Mouse (Mus musculus): ENCODE measurements at regions not wholly inside any gene's neighbourhood (a gene's known extent, or its start where the extent isn't known, plus 50 kb on each side); places are given as distances from the start of the nearest gene placed in this dataset.
A peak's percentile ranks its signal among the peaks of the same experiment; 100 is the strongest.
"Not testable (repeated sequence)": the region's sequence is repeated elsewhere in the genome, so short reads cannot be mapped to it uniquely, and the experiment has no call there.

DNA sequence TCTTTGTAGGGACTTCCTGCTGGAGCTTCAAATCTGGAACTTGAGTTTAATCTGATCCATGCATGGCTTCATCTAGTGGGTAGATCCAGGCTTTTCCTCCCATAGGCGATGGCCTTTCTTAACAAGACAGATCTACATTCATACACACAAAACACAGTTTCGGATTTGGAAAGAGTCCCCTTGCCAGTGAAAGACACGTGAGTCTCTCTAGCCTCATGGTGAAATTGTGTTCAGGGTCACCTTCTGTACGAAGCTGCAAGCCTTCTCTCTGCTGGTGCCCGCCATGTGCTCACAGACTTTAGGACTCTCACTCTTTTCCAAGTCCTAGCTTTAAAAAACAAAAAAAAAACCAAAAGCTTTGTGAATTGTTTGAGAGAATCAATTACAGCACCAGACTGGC lies 51.4 kb upstream of the Dlx2 start:
- DNase-seq (ENCODE audit: low spot score) = no peak

DNA sequence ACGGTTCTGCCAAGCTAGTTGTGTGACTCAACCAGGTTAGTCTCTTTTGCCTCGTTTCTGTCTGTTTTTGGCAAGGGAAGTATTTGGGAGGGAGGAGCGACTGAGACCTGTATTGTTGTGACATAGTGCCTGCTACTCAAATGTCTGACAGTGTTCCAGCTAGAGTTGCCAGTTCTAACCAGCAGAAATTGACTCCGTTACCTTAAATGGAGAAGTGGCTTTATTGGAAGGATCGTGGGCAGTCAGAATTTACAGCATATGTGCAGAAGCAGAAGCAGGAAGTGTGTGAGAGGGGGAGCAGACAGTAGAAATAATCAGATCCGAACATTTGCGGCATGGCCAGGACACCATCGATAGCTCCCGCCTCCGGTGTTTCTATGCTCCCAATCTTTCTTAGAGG lies 51.8 kb upstream of the Dlx2 start:
- peak; percentile 36 for DNase-seq (ENCODE audit: low spot score)

DNA sequence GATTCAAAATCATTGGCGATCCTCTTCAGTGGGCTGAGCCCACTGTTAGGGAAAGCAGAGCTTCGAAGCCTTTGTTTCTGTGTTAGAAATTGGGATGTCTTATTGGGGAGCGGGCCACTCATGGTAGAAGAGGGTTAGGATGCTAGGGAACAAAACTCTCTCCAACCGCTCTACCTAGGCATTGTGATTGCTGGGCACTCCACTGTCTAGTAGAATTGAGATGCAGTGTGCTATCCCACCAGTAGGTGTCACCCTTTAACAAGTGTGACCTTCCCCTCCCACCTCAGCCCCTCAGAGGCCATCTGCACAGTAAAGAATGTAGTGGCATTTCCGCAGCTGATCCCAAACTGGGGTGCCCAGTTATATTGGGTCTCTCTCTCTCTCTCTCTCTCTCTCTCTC lies 52.2 kb upstream of the Dlx2 start:
- DNase-seq (ENCODE audit: low spot score) = peak; percentile 96

DNA sequence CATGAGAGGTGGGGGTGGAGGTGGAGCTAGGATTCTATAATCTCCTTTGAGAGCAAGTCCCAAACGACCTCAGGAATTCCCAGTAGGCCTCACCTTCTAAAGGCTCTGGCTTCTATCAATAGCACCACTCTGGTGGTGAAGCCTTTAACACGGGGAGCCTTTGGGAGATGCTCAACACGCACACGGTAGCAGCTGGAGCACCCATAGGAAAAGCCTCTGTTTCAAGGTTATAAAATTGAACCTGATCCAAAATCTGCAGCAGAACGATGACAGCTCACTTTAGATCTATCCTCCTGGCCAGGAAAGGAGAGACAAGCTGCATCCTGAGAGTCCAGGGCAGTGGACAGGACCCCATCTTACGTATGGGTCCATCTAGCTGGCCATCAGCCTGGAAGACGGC lies 53.7 kb upstream of the Dlx2 start:
- no peak for DNase-seq (ENCODE audit: low spot score)

DNA sequence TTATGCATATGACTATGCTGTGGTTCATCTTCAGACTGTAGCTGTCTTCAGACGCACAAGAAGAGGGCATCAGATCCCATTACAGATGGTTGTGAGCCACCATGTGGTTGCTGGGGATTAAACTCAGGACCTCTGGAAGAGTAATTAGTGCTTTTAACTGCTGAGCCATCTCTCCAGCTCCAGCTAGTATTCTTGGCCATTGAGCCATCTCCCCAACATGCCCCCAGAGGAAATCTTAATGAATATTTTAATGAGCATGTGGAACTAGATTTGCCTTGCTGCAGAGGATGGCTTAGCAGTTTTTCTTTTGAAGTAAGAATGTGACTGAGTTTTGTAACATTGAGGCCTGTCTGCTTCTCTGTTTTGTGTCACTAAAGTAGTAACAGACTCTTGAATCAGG lies 54.4 kb upstream of the Dlx2 start:
- DNase-seq (ENCODE audit: low spot score) = no peak

DNA sequence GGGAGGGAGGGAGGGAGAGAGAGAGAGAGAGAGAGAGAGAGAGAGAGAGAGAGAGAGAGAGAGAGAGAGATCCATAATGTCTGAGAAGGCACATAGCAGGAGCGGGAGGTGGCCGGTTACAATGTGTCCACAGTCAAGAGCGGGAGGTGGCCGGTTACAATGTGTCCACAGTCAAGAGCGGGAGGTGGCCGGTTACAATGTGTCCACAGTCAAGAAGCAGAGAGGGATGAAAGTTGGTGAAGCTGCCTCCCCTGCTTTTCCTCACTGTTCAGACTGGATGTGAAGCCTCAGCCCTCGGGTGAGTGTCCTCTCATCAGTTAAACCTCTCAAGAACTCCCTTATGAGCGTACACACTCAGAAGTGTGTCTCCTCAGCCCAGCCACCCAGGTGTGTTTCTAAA lies 57.2 kb upstream of the Dlx2 start:
- DNase-seq (ENCODE audit: low spot score) = not testable (repeated sequence)

DNA sequence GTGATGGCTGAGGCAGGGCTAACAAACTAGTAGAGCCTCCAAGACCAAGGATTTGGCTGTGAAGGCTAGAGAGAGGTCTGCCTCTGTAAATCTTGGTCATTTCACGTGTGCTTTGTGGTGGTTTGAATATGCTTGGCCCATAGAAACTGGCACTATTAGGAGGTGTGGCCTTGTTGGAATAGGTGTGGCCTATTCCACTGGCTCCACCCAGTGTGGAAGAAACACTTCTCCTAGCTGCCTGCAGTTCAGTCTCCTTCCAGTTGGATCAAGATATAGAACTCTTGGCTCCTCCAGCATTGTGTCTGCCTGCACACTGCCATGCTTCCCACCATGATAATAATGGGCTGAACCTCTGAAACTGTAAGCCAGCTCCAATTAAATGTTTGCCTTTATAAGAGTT lies 59.1 kb upstream of the Dlx2 start:
- no peak for DNase-seq (ENCODE audit: low spot score)

DNA sequence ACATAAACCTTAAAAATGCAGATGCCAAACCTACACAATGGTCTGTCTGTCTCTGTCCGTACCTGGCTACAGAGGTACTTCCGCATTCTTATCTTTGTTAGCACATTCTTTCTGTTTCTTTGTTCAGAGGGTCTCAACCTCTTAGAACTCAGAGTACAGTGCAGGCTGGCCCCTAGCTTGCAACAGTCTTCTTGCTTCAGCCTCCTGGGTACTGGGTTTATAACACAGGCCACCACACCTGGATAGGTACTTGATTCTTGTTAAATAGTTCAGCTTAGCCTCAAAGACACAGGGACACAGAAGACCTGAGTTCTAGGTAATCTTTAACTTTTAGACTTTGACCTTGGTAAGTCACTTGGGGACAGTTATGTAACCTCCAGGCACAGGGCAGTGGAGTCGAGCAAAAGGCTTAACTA lies 60.5 kb upstream of the Dlx2 start:
- DNase-seq (ENCODE audit: low spot score) = no peak

DNA sequence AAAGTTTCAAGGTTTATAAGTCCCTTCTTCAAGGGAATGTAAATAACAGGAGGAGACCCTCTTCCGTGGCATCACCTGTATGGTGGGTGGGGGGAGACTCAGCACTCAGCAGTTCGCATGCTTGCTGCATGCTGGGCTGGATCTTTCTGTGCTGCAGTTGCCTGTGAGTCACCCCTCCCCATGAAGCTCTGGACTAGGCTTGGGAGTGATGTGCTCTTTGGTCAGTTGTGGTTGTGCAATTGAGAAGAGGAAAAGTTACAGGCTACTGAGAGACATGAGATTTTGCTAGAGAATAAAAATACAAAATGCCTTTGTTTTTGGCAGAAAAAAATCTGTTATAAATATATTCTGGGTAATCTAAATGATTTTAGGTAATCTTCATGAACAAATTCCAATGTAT lies 66.7 kb upstream of the Dlx2 start:
- DNase-seq (ENCODE audit: low spot score) = no peak

DNA sequence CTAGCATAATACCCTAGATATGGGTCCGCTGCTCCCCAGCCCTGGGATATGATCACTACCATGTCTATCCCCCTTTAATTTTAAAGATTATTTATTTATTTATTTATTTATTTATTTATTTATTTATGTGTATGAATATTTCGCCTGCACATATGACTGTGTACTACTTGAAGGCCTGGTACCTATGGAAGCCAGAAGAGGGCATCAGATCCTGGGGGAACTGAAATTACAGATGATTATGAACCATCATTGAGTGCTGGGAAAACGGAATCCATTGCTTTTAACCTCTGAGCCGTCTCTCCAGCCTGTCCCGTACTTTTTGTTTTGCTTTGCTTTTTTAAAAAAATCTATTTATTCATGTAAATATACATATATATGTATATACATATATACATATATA lies 70.0 kb upstream of the Dlx2 start:
- no peak for DNase-seq (ENCODE audit: low spot score)

DNA sequence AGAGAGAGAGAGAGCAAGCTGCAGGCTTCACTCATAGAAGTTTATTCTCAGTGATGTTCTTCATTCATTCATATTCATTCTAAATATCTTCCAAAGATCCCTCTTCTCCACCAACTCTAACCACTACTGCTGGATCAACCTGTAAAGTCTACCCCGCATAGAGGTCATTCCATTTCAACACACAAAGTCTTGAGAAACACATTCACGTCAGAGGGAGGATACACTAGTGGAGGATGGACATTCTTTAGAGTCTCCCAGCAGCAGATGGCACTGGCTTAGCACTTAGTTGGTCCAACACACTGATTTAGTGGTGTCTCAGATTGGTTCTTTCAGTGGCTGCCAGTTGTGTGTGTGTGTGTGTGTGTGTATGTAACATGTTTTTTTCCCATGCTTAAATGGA lies 74.9 kb upstream of the Dlx2 start:
- no peak for DNase-seq (ENCODE audit: low spot score)

DNA sequence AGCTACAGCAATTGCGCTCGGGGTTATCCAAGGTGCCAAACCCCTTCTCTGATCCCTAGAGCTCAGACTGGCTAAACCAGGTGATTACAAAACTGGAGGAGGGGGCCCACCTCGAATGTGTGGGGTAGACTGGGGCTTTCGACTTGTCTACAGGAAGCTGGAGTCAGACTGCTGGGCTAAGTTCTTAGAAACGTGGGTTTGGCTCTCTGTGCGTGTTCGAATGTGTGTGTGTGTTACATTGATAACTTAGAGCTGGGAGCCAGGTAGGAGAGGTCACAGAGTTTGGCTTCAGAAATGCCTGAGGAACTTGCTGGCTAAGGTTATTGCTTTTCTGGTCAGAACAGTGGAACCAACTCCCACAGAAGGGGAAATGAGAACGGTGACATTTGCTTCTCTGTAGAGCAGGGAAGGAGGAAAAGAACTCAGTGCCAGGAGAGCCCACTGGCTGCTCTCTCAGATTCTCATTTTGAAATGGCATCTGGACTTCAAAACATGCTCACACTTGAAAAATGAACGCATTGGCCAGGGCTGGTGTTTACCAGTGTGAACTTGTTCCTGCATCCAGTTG lies 76.1 kb upstream of the Dlx2 start:
- DNase-seq (ENCODE audit: low spot score) = no peak

DNA sequence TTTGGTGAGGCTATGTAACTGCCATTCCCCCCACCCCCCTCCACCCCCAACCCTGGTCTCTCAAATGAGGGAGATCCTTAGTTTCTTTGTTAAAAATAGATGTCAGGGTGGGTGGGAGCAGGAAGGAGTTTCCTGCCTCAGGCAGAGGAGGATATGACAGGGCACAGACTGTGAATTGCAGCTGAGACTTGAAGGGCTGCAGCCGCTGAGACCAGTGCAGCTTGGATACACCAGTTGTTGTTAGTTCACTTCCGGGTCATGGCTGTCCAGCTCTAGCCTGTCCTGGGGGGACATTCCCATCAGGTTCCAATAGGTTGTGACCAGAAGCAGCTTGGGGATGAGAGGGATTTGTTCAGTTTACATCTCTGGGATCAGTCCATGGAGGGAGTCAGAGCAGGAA lies 76.6 kb upstream of the Dlx2 start:
- DNase-seq (ENCODE audit: low spot score) = no peak

DNA sequence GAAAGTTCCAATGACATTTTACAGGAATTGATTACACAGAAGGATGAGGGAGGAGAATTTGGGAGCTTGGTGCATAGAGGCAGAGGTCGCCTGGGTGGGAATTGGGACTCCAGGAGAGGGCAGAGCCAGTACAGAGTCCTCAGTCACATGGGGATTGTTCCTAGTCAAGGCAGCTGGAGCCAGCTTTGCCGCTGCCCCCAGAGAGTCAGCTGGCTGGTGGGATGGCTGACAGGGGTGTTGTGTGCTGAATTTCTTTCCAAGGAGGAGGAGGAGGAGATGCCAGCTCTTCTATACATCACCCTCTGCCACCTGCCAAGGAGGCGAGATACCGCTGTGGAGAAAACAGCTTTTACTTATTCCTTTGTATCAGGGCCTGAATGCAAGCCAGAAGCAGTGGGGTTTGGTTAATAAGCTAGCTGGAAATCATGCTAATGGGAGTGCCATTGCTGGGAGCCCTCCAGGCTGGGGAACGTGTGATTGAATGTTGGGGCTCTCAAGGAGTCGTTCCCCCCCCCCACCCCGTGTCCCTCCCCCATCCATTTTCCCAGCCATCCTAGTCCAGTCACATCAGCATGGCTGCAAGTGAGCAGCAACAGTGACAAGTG lies 78.8 kb upstream of the Dlx2 start:
- DNase-seq (ENCODE audit: low spot score) = no peak

DNA sequence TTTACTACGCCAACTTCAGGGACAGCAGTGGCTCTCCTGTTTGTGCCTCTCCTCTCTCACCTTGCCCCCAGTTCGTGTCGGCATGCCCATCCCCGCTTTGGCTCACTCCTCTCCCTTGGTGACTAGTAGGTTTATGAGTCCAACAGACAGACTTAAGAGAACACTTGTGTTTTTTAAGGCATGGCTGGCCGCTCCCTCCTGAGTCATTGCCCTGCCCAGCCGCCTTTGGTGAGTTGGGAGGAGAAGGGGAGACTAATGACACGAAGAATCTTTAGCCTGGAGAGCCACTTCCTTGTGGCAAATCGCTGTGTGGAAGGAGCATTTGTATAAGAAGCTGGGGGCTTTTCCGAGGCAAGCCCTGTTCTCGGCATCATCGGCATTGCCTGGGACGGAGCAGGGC lies 79.8 kb upstream of the Dlx2 start:
- DNase-seq (ENCODE audit: low spot score) = no peak

DNA sequence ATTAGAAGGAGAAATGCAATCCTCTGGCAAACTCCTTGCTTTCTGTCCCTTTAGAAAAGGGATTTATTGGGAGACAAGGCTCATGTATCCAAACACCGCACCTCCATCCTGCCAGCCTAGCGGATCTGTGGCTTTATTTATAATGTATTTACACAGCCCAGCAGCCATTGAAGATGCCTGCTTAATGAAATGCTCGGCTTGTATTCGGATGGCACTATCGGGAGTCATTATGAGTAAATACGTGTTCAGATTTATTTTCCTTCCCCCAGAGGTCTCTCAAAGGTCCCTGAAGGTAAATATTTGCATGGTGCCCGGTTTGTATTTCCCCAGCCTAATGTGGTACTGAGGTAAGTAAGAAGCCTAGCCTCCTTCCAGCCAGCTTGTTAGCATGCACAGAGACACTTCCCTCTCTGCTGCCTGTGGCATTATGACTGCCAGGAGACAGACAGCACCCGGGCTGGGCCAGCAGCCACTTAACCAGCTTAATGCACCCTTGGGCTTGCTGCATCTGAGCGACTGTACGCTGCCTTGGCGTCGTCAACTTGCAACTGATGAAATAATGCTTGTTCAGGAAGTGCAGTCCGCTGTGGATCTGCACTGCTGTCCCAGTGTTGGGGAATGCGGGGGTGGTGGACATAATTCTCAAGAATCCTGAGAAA lies 80.7 kb upstream of the Dlx2 start:
- DNase-seq (ENCODE audit: low spot score) = no peak

DNA sequence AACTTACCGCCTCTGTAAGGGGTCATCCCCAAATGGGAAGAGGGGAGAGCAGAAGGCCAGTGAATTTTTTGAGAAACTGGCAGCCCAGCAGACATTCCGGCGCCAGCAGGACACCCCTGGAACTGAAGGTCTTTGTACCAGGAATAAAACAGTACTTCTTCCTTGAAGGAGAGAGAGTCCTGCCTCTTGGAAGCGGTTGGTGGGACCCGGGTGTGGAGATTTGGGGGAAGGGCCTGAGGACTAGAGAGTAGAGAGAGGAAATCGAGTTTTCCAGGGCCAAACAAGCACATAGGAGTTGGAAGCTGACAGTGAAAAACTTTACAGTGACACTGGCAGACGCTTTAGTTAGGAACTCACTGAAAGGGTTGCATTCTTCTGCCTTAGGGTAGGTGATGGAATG lies 82.3 kb upstream of the Dlx2 start:
- DNase-seq (ENCODE audit: low spot score) = no peak

DNA sequence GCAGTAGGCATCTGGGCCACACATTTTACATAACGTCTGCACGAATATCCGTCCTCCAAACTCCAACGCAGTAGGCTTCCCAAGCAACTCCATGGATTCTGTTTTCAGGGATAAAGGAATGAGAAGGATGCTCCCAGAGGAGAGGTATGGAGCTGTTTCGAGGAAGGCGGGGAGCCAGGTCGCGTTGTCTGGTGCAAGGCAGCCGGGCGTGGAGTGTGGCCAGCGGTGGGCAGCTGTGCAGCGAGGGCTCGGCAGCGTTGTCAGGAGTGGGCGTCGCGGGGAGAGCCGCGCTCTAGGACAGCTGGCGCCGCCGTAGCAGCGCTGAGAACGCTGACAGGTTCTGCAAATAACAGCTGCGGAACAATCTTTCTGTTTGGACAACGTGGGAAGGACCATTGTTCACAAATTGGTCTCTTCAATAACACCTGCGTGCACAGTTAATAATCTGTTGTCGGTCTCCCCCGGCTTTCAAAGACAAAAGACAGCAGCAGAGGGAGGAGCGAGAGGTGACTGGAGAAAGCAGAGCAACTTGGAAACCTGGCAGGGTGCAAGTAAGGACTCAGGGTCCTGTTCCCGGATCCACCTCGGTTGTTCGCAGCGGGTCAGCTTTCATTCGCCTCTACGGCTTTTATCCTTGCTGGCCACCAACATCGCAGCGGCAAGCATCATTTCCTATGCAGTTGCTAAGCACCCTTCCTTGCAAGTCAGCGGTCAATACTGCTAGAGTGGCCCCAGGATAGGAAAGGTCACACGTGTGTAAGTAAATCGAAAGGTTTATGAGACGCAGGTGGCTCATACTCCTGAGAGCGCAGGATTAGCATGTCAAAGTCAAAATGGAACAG lies 83.0 kb upstream of the Dlx2 start:
- no peak for DNase-seq (ENCODE audit: low spot score)

DNA sequence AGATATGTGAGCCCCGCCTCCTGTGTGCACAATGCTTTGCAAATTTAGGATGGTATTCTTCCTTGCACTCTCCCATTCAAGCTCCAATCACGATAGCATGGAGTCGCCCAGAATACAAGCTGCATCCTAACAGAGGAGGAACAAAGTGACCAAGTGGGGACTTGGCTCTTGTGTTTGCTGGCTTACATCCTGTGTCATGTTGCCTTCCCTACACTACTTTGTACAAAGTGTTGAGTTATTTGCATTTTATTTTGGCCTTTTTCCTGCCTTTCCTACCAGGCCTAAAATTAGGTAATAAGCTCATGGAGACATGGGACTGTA lies 83.5 kb upstream of the Dlx2 start:
- no peak for DNase-seq (ENCODE audit: low spot score)

DNA sequence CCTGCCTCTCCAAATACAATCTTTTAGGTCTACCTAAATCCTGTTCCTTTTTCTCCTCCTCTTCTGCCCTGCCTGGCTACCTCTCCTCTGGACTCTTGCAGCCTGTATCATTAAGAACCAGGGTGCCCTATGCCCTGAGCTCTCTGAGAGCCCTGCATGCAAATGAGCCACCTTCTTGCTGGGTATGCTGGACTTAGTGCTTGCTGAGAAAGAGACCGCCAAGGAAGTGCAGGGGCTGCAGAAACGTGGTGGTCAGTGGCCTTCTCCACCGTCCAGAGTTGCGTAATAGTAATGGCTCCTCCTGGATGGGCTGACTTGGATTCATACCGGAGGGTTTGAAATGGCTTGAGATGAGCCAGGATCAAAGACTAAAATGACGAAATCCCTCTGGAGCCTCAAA lies 86.9 kb upstream of the Dlx2 start:
- DNase-seq (ENCODE audit: low spot score) = no peak

DNA sequence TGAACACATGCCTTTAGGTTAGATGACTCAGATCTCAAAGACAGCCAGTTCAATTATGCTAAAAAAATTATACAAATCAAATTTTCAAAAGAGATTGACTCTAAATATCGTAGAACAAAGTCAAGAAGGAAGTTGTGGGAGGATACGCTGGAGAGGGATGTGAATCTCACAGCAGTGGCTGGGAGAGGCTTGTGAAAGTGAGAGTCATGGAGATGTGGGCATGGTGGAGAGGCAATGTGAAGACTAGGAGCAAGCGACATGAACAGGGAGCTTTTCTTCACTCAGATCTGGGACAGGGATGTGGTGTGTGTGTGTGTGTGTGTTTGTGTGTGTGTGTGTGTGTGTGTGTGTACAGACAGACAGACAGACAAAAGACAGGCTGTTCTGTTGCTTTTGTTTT lies 87.9 kb upstream of the Dlx2 start:
- DNase-seq (ENCODE audit: low spot score) = no peak

DNA sequence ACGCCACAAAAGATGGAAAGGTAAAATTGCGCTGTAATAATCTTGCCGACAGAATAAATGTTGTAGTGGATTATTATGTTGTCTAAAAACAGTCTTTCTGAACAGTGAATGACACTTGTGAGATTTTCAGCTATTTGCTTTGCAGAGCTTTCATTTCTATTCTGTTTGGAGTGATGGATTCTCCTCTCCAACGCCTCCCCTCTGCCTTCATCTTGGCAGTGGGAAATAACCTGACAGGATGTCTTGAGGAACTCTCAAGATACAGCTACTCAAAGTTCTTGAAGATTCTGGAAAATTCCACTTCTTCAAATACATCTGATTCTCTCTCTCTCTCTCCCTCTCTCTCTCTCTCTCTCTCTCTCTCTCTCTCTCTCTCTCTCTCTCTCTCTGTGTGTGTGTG lies 89.6 kb upstream of the Dlx2 start:
- DNase-seq (ENCODE audit: low spot score) = no peak

DNA sequence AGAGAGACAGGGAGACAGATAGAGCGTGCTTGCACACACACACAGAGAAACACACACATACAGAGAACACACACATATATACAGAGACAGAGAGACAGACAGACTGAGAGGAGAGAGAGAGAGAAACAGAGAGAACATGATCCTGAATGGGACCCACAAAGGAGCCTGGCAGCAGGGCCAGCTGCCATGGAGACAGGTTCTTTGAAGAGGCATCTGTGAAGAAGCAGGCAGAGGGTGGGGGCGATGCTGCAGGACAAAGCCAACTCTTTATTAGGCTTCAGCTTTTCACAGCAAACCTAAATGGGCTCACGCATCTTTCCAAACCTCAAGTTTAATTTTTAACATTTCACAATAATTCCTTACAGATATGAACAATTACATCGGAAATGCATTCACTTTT lies 90.0 kb upstream of the Dlx2 start:
- no peak for DNase-seq (ENCODE audit: low spot score)
